Mouse (Mus musculus) cerebellum, adult 2 months (tissue): ENCODE measurements around the gene Oscar. TPM values are rescaled to one million over a fixed set of nuclear protein-coding genes. Genes with fewer than 3 reads are reported as not detected.

Experiments
- DNase-seq, 2 experiments: peaks; one replicate each; pipeline ENCODE4 v3.0.0; 2021
- H3K27ac ChIP-seq: fragments of 200-500 bp; 2 replicates; pipeline ENCODE4 v1.5.1; 2012; ENCODE audit warnings: low read length, control low read depth, inconsistent platforms; ENCODE audit not compliant: insufficient read depth
- H3K27me3 ChIP-seq: fragments of 200-500 bp; 2 replicates; pipeline ENCODE4 v1.6.1; 2012; ENCODE audit warnings: inconsistent platforms, mild to moderate bottlenecking, low read length, moderate library complexity; ENCODE audit not compliant: control insufficient read depth, insufficient read depth
- H3K4me1 ChIP-seq: fragments of 200-500 bp; 2 replicates; pipeline ENCODE4 v1.6.1; 2011; ENCODE audit warnings: low read length; ENCODE audit not compliant: control insufficient read depth, insufficient read depth
- H3K4me3 ChIP-seq: fragments of 200-500 bp; replicated peaks from 2 replicates; pipeline ENCODE3; 2011; ENCODE audit warnings: mild to moderate bottlenecking, low read depth, low read length, control low read depth; ENCODE audit not compliant: insufficient read depth
- CTCF ChIP-seq: fragments of 200-500 bp; IDR thresholded peaks from 2 replicates; pipeline ENCODE4 v1.5.1; 2011; ENCODE audit warnings: low read depth, mild to moderate bottlenecking, control low read depth, low read length, moderate library complexity, borderline replicate concordance; ENCODE audit not compliant: insufficient read depth
- POLR2A ChIP-seq: fragments of 200-500 bp; IDR thresholded peaks from 2 replicates; pipeline ENCODE4 v1.6.1; 2011; ENCODE audit warnings: low read length, control low read depth, borderline replicate concordance; ENCODE audit not compliant: insufficient read depth
- WGBS: fragments of 180-500 bp; shearing (Covaris S2); methylation state at CpG from one replicate; pipeline ENCODE4 v1.1.7; 2018; 5-methylcytosine and 5-hydroxymethylcytosine counted together
- polyA plus RNA-seq: library from polyadenylated mRNA; depleted of rRNA; stranded (reverse); fragments of >200 nt; gene quantifications from 2 replicates; pipeline ENCODE4 v1.2.3, GENCODE M21; 2012; rRNA removed

Oscar gene
- polyA plus RNA-seq, 1 experiment = 2.6 TPM

GRCm38 (mm10) chr7:3569725-3570124, 46.2 kb downstream of the Oscar start:
- no peak for DNase-seq
- TF ChIP-seq POLR2A = no peak
- TF ChIP-seq CTCF = no peak
- WGBS = 59% methylated on average over 6 of the region's 6 CpGs
- Histone ChIP-seq H3K27ac (no peak overlapping the region), H3K4me3 (no peak overlapping the region), H3K27me3 (no peaks in the 10 kb centered on the region), H3K4me1 (no peaks in the 10 kb centered on the region)

GRCm38 (mm10) chr7:3567336-3567735, 48.6 kb downstream of the Oscar start:
- Histone ChIP-seq H3K27me3 (no peaks in the 10 kb centered on the region), H3K27ac (no peak overlapping the region), H3K4me1 (no peaks in the 10 kb centered on the region), H3K4me3 (no peak overlapping the region)
- DNase-seq = no peak
- 2% methylated on average over 2 of the region's 2 CpGs for WGBS
- no peak for TF ChIP-seq POLR2A
- no peak for TF ChIP-seq CTCF

Other genes with a start within 250 kb of the Oscar start
- 16.6 and 20.6 TPM in 2 replicates for gene Cacng8, start 225.5 kb downstream of the Oscar start, polyA plus RNA-seq
- 0.05 and 0.13 TPM in 2 replicates for gene Cacng6, start 192.0 kb downstream of the Oscar start, polyA plus RNA-seq
- 0.49 and 0.84 TPM in 2 replicates for gene Tarm1, start 113.5 kb downstream of the Oscar start, polyA plus RNA-seq
- 426 and 441 TPM in 2 replicates for gene Ndufa3, start 1.2 kb upstream of the Oscar start, polyA plus RNA-seq
- gene Tfpt, start 13.8 kb upstream of the Oscar start, polyA plus RNA-seq = 33.2 and 34.5 TPM in 2 replicates
- gene Prpf31, start 13.8 kb upstream of the Oscar start, polyA plus RNA-seq = 70.9 and 79.1 TPM in 2 replicates
- 60.9 and 61.1 TPM in 2 replicates for gene Cnot3, start 29.1 kb upstream of the Oscar start, polyA plus RNA-seq
- gene Leng1, start 49.7 kb upstream of the Oscar start, polyA plus RNA-seq = 12.0 and 12.9 TPM in 2 replicates
- gene Tmc4, start 61.4 kb upstream of the Oscar start, polyA plus RNA-seq = 10.8 and 11.7 TPM in 2 replicates
- 112 and 115 TPM in 2 replicates for gene Tsen34, start 76.7 kb upstream of the Oscar start, polyA plus RNA-seq
- 114 and 115 TPM in 2 replicates for gene Mboat7, start 77.4 kb upstream of the Oscar start, polyA plus RNA-seq
- 866 and 1,027 TPM in 2 replicates for gene Rps9, start 87.8 kb upstream of the Oscar start, polyA plus RNA-seq
- 0.27 and 0.31 TPM in 2 replicates for gene Pirb, start 104.2 kb upstream of the Oscar start, polyA plus RNA-seq
- gene Gm15448, start 209.5 kb upstream of the Oscar start, polyA plus RNA-seq = not detected in 2 replicates
- gene Pira2, start 228.9 kb upstream of the Oscar start, polyA plus RNA-seq = 0.03 TPM in 1 of 2 replicates, not detected in the other